Mouse (Mus musculus): Measurements from ENCODE around the gene Il1f9.
"Not testable (repeated sequence)": the region's sequence is repeated elsewhere in the genome, so short reads cannot be mapped to it uniquely, and the experiment has no call there.

Gene Il1f9

GRCm38 (mm10) chr2:24186176-24186575 lies at the start of gene Il1f9:
Gene Il1f9 (plus strand): TSS chr2:24186476.
- DNase-seq (ENCODE audit: low read depth in 2 of 2, low spot score in 2 of 2), result no peak

GRCm38 (mm10) chr2:24152861-24153260 lies 33.4 kb upstream of the Il1f9 start, which contains the start of gene Il1f8:
Gene Il1f8 (plus strand): TSS chr2:24153161.
- DNase-seq (ENCODE audit: low read depth in 2 of 2, low spot score in 2 of 2), result no peak

GRCm38 (mm10) chr2:24181683-24182331 lies 4.5 kb upstream of the Il1f9 start:
- DNase-seq (ENCODE audit: low read depth in 2 of 2, low spot score in 2 of 2), result not testable (repeated sequence)

- not testable (repeated sequence) for DNase-seq (ENCODE audit: low read depth in 2 of 2, low spot score in 2 of 2)
Observed at GRCm38 (mm10) chr2:24182423-24183147, 3.7 kb upstream of the Il1f9 start.

GRCm38 (mm10) chr2:24184092-24184491 lies 2.2 kb upstream of the Il1f9 start:
- not testable (repeated sequence) for DNase-seq (ENCODE audit: low read depth in 2 of 2, low spot score in 2 of 2)

- no peak for DNase-seq (ENCODE audit: low read depth in 2 of 2, low spot score in 2 of 2)
Observed at GRCm38 (mm10) chr2:24187585-24187984, 1.3 kb downstream of the Il1f9 start.

GRCm38 (mm10) chr2:24188189-24188588 lies 1.9 kb downstream of the Il1f9 start:
- DNase-seq (ENCODE audit: low read depth in 2 of 2, low spot score in 2 of 2), result no peak

GRCm38 (mm10) chr2:24215118-24215517 lies 28.8 kb downstream of the Il1f9 start, which contains the start of gene Il1f6:
Gene Il1f6 (plus strand): TSS chr2:24215418.
- no peak for DNase-seq (ENCODE audit: low read depth in 2 of 2, low spot score in 2 of 2)

GRCm38 (mm10) chr2:24227191-24227590 lies 40.9 kb downstream of the Il1f9 start:
- no peak for DNase-seq (ENCODE audit: low read depth in 2 of 2, low spot score in 2 of 2)
